Mouse (Mus musculus): ENCODE measurements around the gene Zc3h7a. TPM values are rescaled to one million over a fixed set of nuclear protein-coding genes. Genes with fewer than 3 reads are reported as not detected.

Zc3h7a gene
- polyA plus RNA-seq, 1 experiment from 2014 or later: 98.5 TPM

- H3K27me3 ChIP-seq (ENCODE audit: control insufficient read depth, insufficient read depth, low read length): no peaks in the 10 kb centered on the region
- H3K9ac ChIP-seq (replicated peaks; ENCODE audit: low read length): peak overlapping the region; percentile 73
- under 1% methylated on average over 34 of the region's 34 CpGs for WGBS
- H3K36me3 ChIP-seq (replicated peaks; ENCODE audit: control insufficient read depth, insufficient read depth, low read depth, low read length): peaks cover 2% of the 10 kb centered on the region
- peak overlapping the region; percentile 79 for H3K4me2 ChIP-seq (ENCODE audit: low read depth, low read length)
- peak overlapping the region; percentile 79 for H3K4me3 ChIP-seq (ENCODE audit: low read depth, low read length)
- H3K4me1 ChIP-seq (ENCODE audit: control insufficient read depth, insufficient read depth, low read length): no peaks in the 10 kb centered on the region; the same call in 1 of the 2 replicates
- no peaks in the 10 kb centered on the region for H3K9me3 ChIP-seq (replicated peaks; ENCODE audit: control insufficient read depth, low read length)
- ATAC-seq (replicated peaks; ENCODE audit: insufficient number of reproducible peaks, low FRiP score, low TSS enrichment, low read depth) (no peak), DNase-seq (ENCODE audit: low spot score) (peak; percentile 2)
- H3K27ac ChIP-seq (replicated peaks; ENCODE audit: low read depth, low read length): peak overlapping the region; percentile 63
Measured at GRCm38 (mm10) chr16:11133476-11134347, 42.5 kb downstream of the Zc3h7a start.

- Histone ChIP-seq H3K4me2 (ENCODE audit: low read depth, low read length) (peak overlapping the region; percentile 30; the same call in 1 of the 2 replicates), H3K27ac (replicated peaks; ENCODE audit: low read depth, low read length) (no peak overlapping the region), H3K27me3 (ENCODE audit: control insufficient read depth, insufficient read depth, low read length) (no peaks in the 10 kb centered on the region), H3K9me3 (replicated peaks; ENCODE audit: control insufficient read depth, low read length) (no peaks in the 10 kb centered on the region), H3K4me3 (ENCODE audit: low read depth, low read length) (no peak overlapping the region), H3K9ac (replicated peaks; ENCODE audit: low read length) (no peak overlapping the region), H3K36me3 (replicated peaks; ENCODE audit: control insufficient read depth, insufficient read depth, low read depth, low read length) (peaks cover 2% of the 10 kb centered on the region), H3K4me1 (ENCODE audit: control insufficient read depth, insufficient read depth, low read length) (no peaks in the 10 kb centered on the region; the same call in 1 of the 2 replicates)
- DNase-seq (ENCODE audit: low spot score): no peak
- WGBS: 19% methylated on average over 2 of the region's 2 CpGs
- no peak for ATAC-seq (replicated peaks; ENCODE audit: insufficient number of reproducible peaks, low FRiP score, low TSS enrichment, low read depth)
Measured at GRCm38 (mm10) chr16:11132839-11133238, 43.4 kb downstream of the Zc3h7a start.

- H3K4me1 ChIP-seq (ENCODE audit: control insufficient read depth, insufficient read depth, low read length): no peaks in the 10 kb centered on the region
- no peaks in the 10 kb centered on the region for H3K27me3 ChIP-seq (ENCODE audit: control insufficient read depth, insufficient read depth, low read length)
- WGBS: 92% methylated on average over 11 of the region's 11 CpGs
- no peak overlapping the region for H3K27ac ChIP-seq (replicated peaks; ENCODE audit: low read depth, low read length)
- DNase-seq (ENCODE audit: low spot score) (no peak), ATAC-seq (replicated peaks; ENCODE audit: insufficient number of reproducible peaks, low FRiP score, low TSS enrichment, low read depth) (no peak)
- H3K9me3 ChIP-seq (replicated peaks; ENCODE audit: control insufficient read depth, low read length): no peaks in the 10 kb centered on the region
- H3K4me3 ChIP-seq (ENCODE audit: low read depth, low read length): no peak overlapping the region
- no peak overlapping the region for H3K4me2 ChIP-seq (ENCODE audit: low read depth, low read length)
- H3K9ac ChIP-seq (replicated peaks; ENCODE audit: low read length): no peak overlapping the region
- no peaks in the 10 kb centered on the region; the same call in 1 of the 2 replicates for H3K36me3 ChIP-seq (replicated peaks; ENCODE audit: control insufficient read depth, insufficient read depth, low read depth, low read length)
Measured at GRCm38 (mm10) chr16:11128301-11128700, 47.9 kb downstream of the Zc3h7a start.

- H3K9me3 ChIP-seq (replicated peaks; ENCODE audit: control insufficient read depth, low read length): no peaks in the 10 kb centered on the region
- H3K4me2 ChIP-seq (ENCODE audit: low read depth, low read length): no peak overlapping the region
- DNase-seq (ENCODE audit: low spot score): no peak
- H3K27ac ChIP-seq (replicated peaks; ENCODE audit: low read depth, low read length): no peak overlapping the region
- H3K36me3 ChIP-seq (replicated peaks; ENCODE audit: control insufficient read depth, insufficient read depth, low read depth, low read length): no peaks in the 10 kb centered on the region; the same call in 1 of the 2 replicates
- no peak overlapping the region for H3K9ac ChIP-seq (replicated peaks; ENCODE audit: low read length)
- no peak overlapping the region for H3K4me3 ChIP-seq (ENCODE audit: low read depth, low read length)
- no peaks in the 10 kb centered on the region for H3K4me1 ChIP-seq (ENCODE audit: control insufficient read depth, insufficient read depth, low read length)
- 89% methylated on average over 2 of the region's 2 CpGs for WGBS
- H3K27me3 ChIP-seq (ENCODE audit: control insufficient read depth, insufficient read depth, low read length): no peaks in the 10 kb centered on the region
- no peak for ATAC-seq (replicated peaks; ENCODE audit: insufficient number of reproducible peaks, low FRiP score, low TSS enrichment, low read depth)
Measured at GRCm38 (mm10) chr16:11125371-11125770, 50.8 kb downstream of the Zc3h7a start.

GRCm38 (mm10) chr16:11124110-11124509, 52.1 kb downstream of the Zc3h7a start:
- no peaks in the 10 kb centered on the region for H3K4me1 ChIP-seq (ENCODE audit: control insufficient read depth, insufficient read depth, low read length)
- no peak overlapping the region for H3K4me2 ChIP-seq (ENCODE audit: low read depth, low read length)
- H3K9me3 ChIP-seq (replicated peaks; ENCODE audit: control insufficient read depth, low read length): no peaks in the 10 kb centered on the region
- H3K27ac ChIP-seq (replicated peaks; ENCODE audit: low read depth, low read length): no peak overlapping the region
- H3K36me3 ChIP-seq (replicated peaks; ENCODE audit: control insufficient read depth, insufficient read depth, low read depth, low read length): no peaks in the 10 kb centered on the region; the same call in 1 of the 2 replicates
- DNase-seq (ENCODE audit: low spot score) (no peak), ATAC-seq (replicated peaks; ENCODE audit: insufficient number of reproducible peaks, low FRiP score, low TSS enrichment, low read depth) (no peak)
- H3K4me3 ChIP-seq (ENCODE audit: low read depth, low read length): no peak overlapping the region
- WGBS: 93% methylated on average over 1 of the region's 1 CpGs
- no peaks in the 10 kb centered on the region for H3K27me3 ChIP-seq (ENCODE audit: control insufficient read depth, insufficient read depth, low read length)
- H3K9ac ChIP-seq (replicated peaks; ENCODE audit: low read length): no peak overlapping the region

GRCm38 (mm10) chr16:11122625-11123024, 53.6 kb downstream of the Zc3h7a start:
- Histone ChIP-seq H3K4me1 (ENCODE audit: control insufficient read depth, insufficient read depth, low read length) (no peaks in the 10 kb centered on the region), H3K9ac (replicated peaks; ENCODE audit: low read length) (no peak overlapping the region), H3K36me3 (replicated peaks; ENCODE audit: control insufficient read depth, insufficient read depth, low read depth, low read length) (no peaks in the 10 kb centered on the region; the same call in 1 of the 2 replicates), H3K9me3 (replicated peaks; ENCODE audit: control insufficient read depth, low read length) (no peaks in the 10 kb centered on the region), H3K27ac (replicated peaks; ENCODE audit: low read depth, low read length) (no peak overlapping the region), H3K4me3 (ENCODE audit: low read depth, low read length) (no peak overlapping the region), H3K27me3 (ENCODE audit: control insufficient read depth, insufficient read depth, low read length) (no peaks in the 10 kb centered on the region), H3K4me2 (ENCODE audit: low read depth, low read length) (no peak overlapping the region)
- no peak for DNase-seq (ENCODE audit: low spot score)
- ATAC-seq (replicated peaks; ENCODE audit: insufficient number of reproducible peaks, low FRiP score, low TSS enrichment, low read depth): no peak
- 87% methylated on average over 2 of the region's 2 CpGs for WGBS

- H3K36me3 ChIP-seq (replicated peaks; ENCODE audit: control insufficient read depth, insufficient read depth, low read depth, low read length): no peaks in the 10 kb centered on the region
- no peak overlapping the region for H3K4me2 ChIP-seq (ENCODE audit: low read depth, low read length)
- H3K9me3 ChIP-seq (replicated peaks; ENCODE audit: control insufficient read depth, low read length): no peaks in the 10 kb centered on the region
- DNase-seq (ENCODE audit: low spot score) (peak; percentile 62), ATAC-seq (replicated peaks; ENCODE audit: insufficient number of reproducible peaks, low FRiP score, low TSS enrichment, low read depth) (no peak)
- 76% methylated on average over 4 of the region's 4 CpGs for WGBS
- no peak overlapping the region for H3K4me3 ChIP-seq (ENCODE audit: low read depth, low read length)
- no peak overlapping the region for H3K9ac ChIP-seq (replicated peaks; ENCODE audit: low read length)
- H3K27ac ChIP-seq (replicated peaks; ENCODE audit: low read depth, low read length): no peak overlapping the region
- H3K27me3 ChIP-seq (ENCODE audit: control insufficient read depth, insufficient read depth, low read length): no peaks in the 10 kb centered on the region
- no peaks in the 10 kb centered on the region for H3K4me1 ChIP-seq (ENCODE audit: control insufficient read depth, insufficient read depth, low read length)
Measured at GRCm38 (mm10) chr16:11109198-11109740, 66.9 kb downstream of the Zc3h7a start.

- H3K27me3 ChIP-seq (ENCODE audit: control insufficient read depth, insufficient read depth, low read length): no peaks in the 10 kb centered on the region
- no peaks in the 10 kb centered on the region for H3K36me3 ChIP-seq (replicated peaks; ENCODE audit: control insufficient read depth, insufficient read depth, low read depth, low read length)
- ATAC-seq (replicated peaks; ENCODE audit: insufficient number of reproducible peaks, low FRiP score, low TSS enrichment, low read depth) (no peak), DNase-seq (ENCODE audit: low spot score) (no peak)
- H3K4me1 ChIP-seq (ENCODE audit: control insufficient read depth, insufficient read depth, low read length): no peaks in the 10 kb centered on the region
- no peaks in the 10 kb centered on the region for H3K9me3 ChIP-seq (replicated peaks; ENCODE audit: control insufficient read depth, low read length)
- WGBS: 86% methylated on average over 1 of the region's 1 CpGs
- no peak overlapping the region for H3K27ac ChIP-seq (replicated peaks; ENCODE audit: low read depth, low read length)
- no peak overlapping the region for H3K9ac ChIP-seq (replicated peaks; ENCODE audit: low read length)
- H3K4me2 ChIP-seq (ENCODE audit: low read depth, low read length): no peak overlapping the region
- no peak overlapping the region for H3K4me3 ChIP-seq (ENCODE audit: low read depth, low read length)
Measured at GRCm38 (mm10) chr16:11104905-11105304, 71.3 kb downstream of the Zc3h7a start.

Measured in embryonic facial prominence, embryonic 11.5 days (tissue).